Comparison of ENCODE assay signal across 8 mouse cellular contexts in the genomic region with DNA sequence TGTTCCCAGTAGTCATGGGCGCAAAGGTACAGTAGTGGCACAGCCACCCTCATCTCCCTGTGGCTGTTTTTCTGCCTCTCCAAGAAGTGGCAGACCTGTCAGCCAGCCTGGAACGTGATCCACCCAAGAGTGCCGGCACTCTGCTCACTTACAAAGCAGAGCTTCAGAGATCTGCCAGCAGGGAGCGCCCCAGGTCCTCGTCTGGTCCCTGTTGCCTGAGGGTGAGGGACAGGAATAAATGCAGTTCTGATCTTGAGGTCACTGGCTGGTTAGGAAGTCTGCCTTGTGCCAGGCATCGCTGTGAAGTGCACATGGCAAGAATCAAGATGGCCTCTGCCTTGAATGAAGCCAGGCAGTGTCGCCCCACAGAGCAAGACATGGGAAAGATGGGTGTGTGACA. TPM values are rescaled to one million over a fixed set of nuclear protein-coding genes. Genes with fewer than 3 reads are reported as not detected.
DNase-seq lines count a peak whose midpoint lies in the region; ATAC-seq and TF ChIP-seq lines count a peak whose summit lies in the region.

No protein-coding gene starts in this region.

- no peaks in the 10 kb centered on the region for H3K36me3 ChIP-seq in hindbrain, embryonic 11.5 days (ENCODE audit: control insufficient read depth, insufficient read depth, low read length)
- peaks cover 9% of the 10 kb centered on the region; the same call in 1 of the 2 replicates for H3K36me3 ChIP-seq in hindbrain, embryonic 12.5 days

- H3K4me2 ChIP-seq in hindbrain, embryonic 11.5 days (replicated peaks; ENCODE audit: low read depth, low read length) = no peak overlapping the region
- H3K4me2 ChIP-seq in hindbrain, embryonic 12.5 days (replicated peaks) = no peak overlapping the region

- TF ChIP-seq CTCF in cerebellum, adult 2 months (IDR thresholded peaks at IDR 0.05; ENCODE audit: borderline replicate concordance, insufficient read depth, low read depth, low read length) = peak; percentile 66
- TF ChIP-seq CTCF in left cerebral cortex, adult 2 months (IDR thresholded peaks at IDR 0.05) = peak; percentile 68

- H3K4me1 ChIP-seq in hindbrain, embryonic 11.5 days (replicated peaks; ENCODE audit: control insufficient read depth, insufficient read depth, low read length) = no peaks in the 10 kb centered on the region
- H3K4me1 ChIP-seq in hindbrain, embryonic 12.5 days = 0 out of 2 replicates have a peak, but pooled peaks cover 1% of the 10 kb centered on the region
- no peaks in the 10 kb centered on the region for H3K4me1 ChIP-seq in cerebellum, adult 2 months (ENCODE audit: control insufficient read depth, insufficient read depth, low read length)

- ATAC-seq in hindbrain, embryonic 11.5 days (ENCODE audit: low FRiP score) = no peak
- ATAC-seq in hindbrain, embryonic 12.5 days (ENCODE audit: low FRiP score) = no peak

- 53% methylated on average over 7 of the region's 7 CpGs for WGBS in hindbrain, embryonic 11.5 days
- 54% methylated on average over 7 of the region's 7 CpGs for WGBS in hindbrain, embryonic 12.5 days
- WGBS in cerebellum, adult 2 months = 46% methylated on average over 7 of the region's 7 CpGs

- H3K27ac ChIP-seq in hindbrain, embryonic 11.5 days (ENCODE audit: low read depth, low read length) = no peak overlapping the region
- no peak overlapping the region for H3K27ac ChIP-seq in hindbrain, embryonic 12.5 days
- H3K27ac ChIP-seq in cerebellum, adult 2 months (ENCODE audit: insufficient read depth, low read length) = no peak overlapping the region
- H3K27ac ChIP-seq in left cerebral cortex, adult 2 months = no peak overlapping the region

- TF ChIP-seq POLR2A in cerebellum, adult 2 months (IDR thresholded peaks at IDR 0.05; ENCODE audit: borderline replicate concordance, insufficient read depth, low read length) = no peak

- intact Hi-C loops in gastrocnemius, postnatal 14 days (cut with DNase I; ENCODE audit: low total_unique reads) = loop anchor here (5.0 kb wide), 1 partner anchor 154 kb away; no protein-coding TSS in a partner anchor
- intact Hi-C loops in left cerebral cortex, adult 2 months (cut with DNase I) = loop anchor here (1.0 kb wide), 1 partner anchor 153 kb away; no protein-coding TSS in a partner anchor

- H3K27me3 ChIP-seq in hindbrain, embryonic 11.5 days (ENCODE audit: control insufficient read depth, insufficient read depth, low read length) = no peaks in the 10 kb centered on the region
- H3K27me3 ChIP-seq in hindbrain, embryonic 12.5 days = no peaks in the 10 kb centered on the region
- no peaks in the 10 kb centered on the region for H3K27me3 ChIP-seq in cerebellum, adult 2 months (ENCODE audit: control insufficient read depth, insufficient read depth, low read length)

- peak; percentile 67 for DNase-seq in hindbrain, embryonic 11.5 days (ENCODE audit: low spot score)
- DNase-seq in ES-CJ7 (ENCODE audit: low read depth, low spot score) = peak; percentile 60
- peak; percentile 40 to 58 for DNase-seq in cerebellum, adult 2 months
- peak; percentile 79 for DNase-seq in gastrocnemius, postnatal 14 days
- peak; percentile 49 for DNase-seq in left cerebral cortex, adult 2 months (ENCODE audit: extremely low spot score in 1 of 2, low spot score in 2 of 2)
- peak; percentile 11 for DNase-seq in naive thymus-derived CD4-positive, alpha-beta T cell, adult 2 months (ENCODE audit: low read depth)
- DNase-seq in urinary bladder, postnatal 36 days (ENCODE audit: low spot score in 2 of 2) = peak; percentile 35 to 50

- no peaks in the 10 kb centered on the region for H3K9me3 ChIP-seq in hindbrain, embryonic 11.5 days (ENCODE audit: control insufficient read depth, low read length)
- H3K9me3 ChIP-seq in hindbrain, embryonic 12.5 days (replicated peaks) = no peaks in the 10 kb centered on the region

- H3K9ac ChIP-seq in hindbrain, embryonic 11.5 days (ENCODE audit: low read depth, low read length) = no peak overlapping the region
- H3K9ac ChIP-seq in hindbrain, embryonic 12.5 days = no peak overlapping the region

- H3K4me3 ChIP-seq in hindbrain, embryonic 11.5 days (ENCODE audit: low read depth, low read length) = no peak overlapping the region
- H3K4me3 ChIP-seq in hindbrain, embryonic 12.5 days = no peak overlapping the region
- no peak overlapping the region for H3K4me3 ChIP-seq in cerebellum, adult 2 months (replicated peaks; ENCODE audit: insufficient read depth, low read depth, low read length)
- no peak overlapping the region for H3K4me3 ChIP-seq in left cerebral cortex, adult 2 months

RNA-seq across cellular contexts. Expression of a gene that starts 11.4 kb away (rescaled TPM):
- polyA plus RNA-seq in hindbrain, embryonic 11.5 days (2014; fragmentation: Nextera tagmentation; extraction: Ambion mirVana) = 0.20 and 0.31 TPM in 2 replicates
- polyA plus RNA-seq in hindbrain, embryonic 12.5 days (2016; fragmentation: Nextera tagmentation; extraction: Ambion mirVana) = 0.39 and 1.1 TPM in 2 replicates
- polyA plus RNA-seq in cerebellum, adult 2 months (2012; rRNA removed) = 7.1 and 9.2 TPM in 2 replicates
- 1 to 10 TPM in 1 of 2 experiments, under 1 TPM in 1; 0.95 to 1.1 TPM for total RNA-seq in gastrocnemius, postnatal 14 days (2021)
- total RNA-seq in left cerebral cortex, adult 2 months (2021) = 10 to 100 TPM in 1 of 2 experiments, 1 to 10 TPM in 1; 6.8 to 10.4 TPM

Comparison
In these comparisons a context has a peak if more than half of its experiments do, and no peak if none do; other contexts are left out.
1. DNase-seq: peak in every context shown above with its lines; median percentile 79 in gastrocnemius, postnatal 14 days; 67 in hindbrain, embryonic 11.5 days; 60 in ES-CJ7; 49 in cerebellum, adult 2 months; 49 in left cerebral cortex, adult 2 months; 42 in urinary bladder, postnatal 36 days; 11 in naive thymus-derived CD4-positive, alpha-beta T cell, adult 2 months.